Mouse (Mus musculus) limb, embryonic 10.5 days (tissue): Measurements from ENCODE around the gene Atp6v1g2. TPM values are rescaled to one million over a fixed set of nuclear protein-coding genes. Genes with fewer than 3 reads are reported as not detected.

Experiments
- DNase-seq: peaks from one replicate; pipeline ENCODE4 v3.0.0-alpha.2; 2017; ENCODE audit warnings: low spot score
- H3K27ac ChIP-seq: fragments of 300-500 bp; sonication (generic); 2 replicates; pipeline ENCODE4 v1.5.1; 2016; ENCODE audit warnings: mild to moderate bottlenecking
- H3K27me3 ChIP-seq: fragments of 300-500 bp; sonication (generic); 2 replicates; pipeline ENCODE4 v1.6.1; 2016; ENCODE audit warnings: low read depth, mild to moderate bottlenecking; ENCODE audit not compliant: poor library complexity, severe bottlenecking
- H3K36me3 ChIP-seq: fragments of 300-500 bp; sonication (generic); 2 replicates; pipeline ENCODE4 v1.6.1; 2016; ENCODE audit warnings: mild to moderate bottlenecking, moderate library complexity
- H3K4me1 ChIP-seq: fragments of 300-500 bp; sonication (generic); 2 replicates; pipeline ENCODE4 v1.6.1; 2016
- H3K4me3 ChIP-seq: fragments of 300-500 bp; sonication (generic); 2 replicates; pipeline ENCODE4 v1.5.1; 2016; ENCODE audit warnings: mild to moderate bottlenecking, moderate library complexity
- H3K9me3 ChIP-seq: fragments of 300-500 bp; sonication (generic); replicated peaks from 2 replicates; pipeline ENCODE4 v1.6.1; 2016; ENCODE audit warnings: mild to moderate bottlenecking
- WGBS: fragments of 180-500 bp; shearing (Covaris S2); methylation state at CpG from one replicate; pipeline ENCODE4 v1.1.7; 2016; 5-methylcytosine and 5-hydroxymethylcytosine counted together
- polyA plus RNA-seq: library from polyadenylated mRNA; unstranded; fragments of >200 nt; fragmentation: Nextera tagmentation; extraction: Ambion mirVana; gene quantifications from 2 replicates; pipeline ENCODE4 v1.2.1, GENCODE M21; 2016

Atp6v1g2 gene
- polyA plus RNA-seq, 1 experiment from 2014 or later: 5.2 TPM

DNA sequence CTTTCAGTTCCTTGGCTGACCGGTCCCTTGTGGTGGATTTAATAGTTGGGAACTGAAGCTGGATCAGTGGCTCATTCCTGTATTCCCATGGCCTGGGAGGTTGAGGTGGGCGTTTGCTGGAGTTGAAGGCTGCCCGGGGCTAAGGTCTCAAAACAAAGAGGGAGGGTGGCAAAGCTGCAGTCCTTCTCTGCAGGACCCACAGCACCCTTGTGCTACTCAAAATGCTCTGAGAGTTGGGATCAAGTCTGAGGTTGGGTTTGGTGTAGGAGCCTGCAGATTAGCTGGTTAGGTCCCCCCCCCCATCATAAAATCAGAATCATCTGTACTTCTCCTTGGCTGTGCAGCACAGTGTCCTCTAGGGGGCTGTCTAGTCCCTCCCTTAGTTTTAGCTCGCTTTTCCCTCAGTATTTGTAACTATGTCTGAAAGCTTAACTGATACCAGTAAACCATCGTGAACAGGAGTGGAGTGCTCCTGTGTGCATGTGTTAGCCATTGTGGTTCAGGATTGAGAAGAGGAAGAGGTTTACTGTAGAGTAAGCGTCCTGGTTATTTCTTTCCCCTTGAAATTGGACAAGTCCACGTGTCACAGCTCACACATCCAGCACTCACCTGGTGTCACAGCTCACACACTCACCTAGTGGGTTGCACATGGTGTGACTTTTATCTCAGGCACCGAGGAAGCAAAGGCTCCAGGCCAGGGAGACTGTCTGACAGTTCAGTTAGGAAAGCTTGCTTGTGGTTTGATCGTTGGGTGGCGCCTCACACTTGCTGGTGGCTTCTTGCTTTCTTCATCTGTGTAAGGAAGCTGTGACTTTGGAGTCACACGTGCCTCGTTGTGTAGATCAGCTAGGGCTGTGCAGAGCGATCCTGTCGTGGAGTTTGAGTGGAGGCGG lies 12.5 kb downstream of the Atp6v1g2 start:
- no peaks in the 10 kb centered on the region for H3K9me3 ChIP-seq
- H3K4me3 ChIP-seq: peak overlapping the region; percentile 6; the same call in 1 of the 2 replicates
- H3K4me1 ChIP-seq: peaks cover 27% of the 10 kb centered on the region
- DNase-seq: no peak
- H3K36me3 ChIP-seq: peaks cover 84% of the 10 kb centered on the region
- no peak overlapping the region for H3K27ac ChIP-seq
- no peaks in the 10 kb centered on the region for H3K27me3 ChIP-seq
- 90% methylated on average over 15 of the region's 15 CpGs for whole genome bisulfite sequencing

DNA sequence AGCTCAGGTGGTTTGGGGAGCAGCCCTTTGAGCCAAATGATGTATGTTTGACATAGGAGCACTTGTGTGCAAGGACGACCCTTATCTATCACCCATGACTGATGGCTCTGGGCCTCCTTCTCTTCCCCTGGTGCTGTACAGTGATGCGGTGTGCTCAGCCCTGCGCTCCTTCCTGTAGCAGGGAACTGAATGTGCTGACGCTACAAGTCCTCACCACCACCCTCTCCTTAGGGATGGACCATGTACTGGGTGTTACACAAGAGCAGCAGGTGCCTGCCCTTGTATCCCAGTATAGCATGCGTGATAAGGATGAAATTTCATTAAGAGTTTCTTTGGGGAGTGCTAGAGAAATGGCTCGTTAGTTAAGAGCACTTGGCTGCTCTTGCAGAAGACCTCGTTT lies 13.7 kb downstream of the Atp6v1g2 start:
- Histone ChIP-seq H3K4me1 (peaks cover 26% of the 10 kb centered on the region), H3K4me3 (no peak overlapping the region), H3K27ac (no peak overlapping the region), H3K36me3 (peaks cover 94% of the 10 kb centered on the region), H3K27me3 (no peaks in the 10 kb centered on the region), H3K9me3 (no peaks in the 10 kb centered on the region)
- no peak for DNase-seq
- WGBS: 91% methylated on average over 7 of the region's 7 CpGs

DNA sequence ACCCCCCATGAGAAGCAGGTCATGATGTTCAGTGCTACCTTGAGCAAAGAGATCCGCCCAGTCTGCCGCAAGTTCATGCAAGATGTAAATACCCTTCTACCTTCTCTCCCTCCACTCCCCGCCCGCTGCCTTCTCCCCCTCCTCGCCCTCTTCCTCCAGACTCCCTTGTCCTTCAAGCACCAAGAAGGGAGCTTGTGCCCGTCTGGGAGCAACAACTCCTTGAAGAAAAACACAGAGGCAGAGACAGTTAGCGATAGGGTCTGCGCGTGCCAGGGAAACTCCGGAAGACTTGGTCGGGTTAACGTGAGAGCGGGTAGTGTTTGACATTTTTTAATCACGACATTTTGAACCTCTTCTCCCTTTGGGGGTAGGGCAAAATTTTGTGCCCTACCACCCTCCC lies 15.5 kb downstream of the Atp6v1g2 start:
- peaks cover 16% of the 10 kb centered on the region for H3K4me1 ChIP-seq
- WGBS: 92% methylated on average over 14 of the region's 14 CpGs
- H3K36me3 ChIP-seq: peaks cover 99% of the 10 kb centered on the region
- no peak overlapping the region for H3K4me3 ChIP-seq
- no peak for DNase-seq
- no peak overlapping the region for H3K27ac ChIP-seq
- H3K9me3 ChIP-seq: no peaks in the 10 kb centered on the region
- H3K27me3 ChIP-seq: no peaks in the 10 kb centered on the region

DNA sequence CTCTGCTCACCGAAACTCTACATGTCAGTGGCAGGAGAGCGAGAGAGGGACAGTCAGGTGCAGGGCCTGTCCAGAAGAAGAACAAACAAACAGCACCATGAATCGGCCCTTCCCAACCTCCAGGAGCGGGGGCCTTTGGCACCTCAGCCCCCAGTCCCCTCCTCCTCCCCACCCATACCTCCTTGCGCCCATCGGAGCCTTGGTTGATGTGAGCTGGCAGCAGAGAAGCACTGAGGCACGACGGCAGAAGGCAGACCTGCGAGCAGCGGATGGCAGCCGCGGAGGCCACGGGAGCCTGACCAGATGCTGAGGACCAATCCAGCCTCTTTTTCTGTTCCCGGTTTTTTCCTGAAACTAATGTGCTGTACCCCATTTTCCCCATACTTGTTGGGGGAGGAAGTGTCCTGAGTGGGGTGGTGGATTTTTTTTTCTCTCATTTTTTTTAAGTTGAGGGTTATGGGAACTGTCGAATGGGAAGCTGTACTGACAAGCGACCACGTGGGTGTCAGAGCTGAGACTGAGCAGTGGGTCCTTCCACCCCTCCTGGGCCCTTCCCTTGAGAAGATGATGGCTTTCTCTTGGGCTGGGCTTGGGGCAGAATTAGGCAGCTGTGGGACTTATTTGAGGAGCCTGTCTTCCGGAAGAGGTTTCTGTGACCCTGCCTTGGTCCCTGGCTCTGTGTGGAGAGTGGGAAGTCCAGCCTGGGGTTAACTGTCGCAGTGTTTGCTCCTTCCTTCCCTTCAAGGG lies 16.2 kb downstream of the Atp6v1g2 start:
- no peaks in the 10 kb centered on the region for H3K27me3 ChIP-seq
- DNase-seq: no peak
- WGBS: 92% methylated on average over 19 of the region's 19 CpGs

DNA sequence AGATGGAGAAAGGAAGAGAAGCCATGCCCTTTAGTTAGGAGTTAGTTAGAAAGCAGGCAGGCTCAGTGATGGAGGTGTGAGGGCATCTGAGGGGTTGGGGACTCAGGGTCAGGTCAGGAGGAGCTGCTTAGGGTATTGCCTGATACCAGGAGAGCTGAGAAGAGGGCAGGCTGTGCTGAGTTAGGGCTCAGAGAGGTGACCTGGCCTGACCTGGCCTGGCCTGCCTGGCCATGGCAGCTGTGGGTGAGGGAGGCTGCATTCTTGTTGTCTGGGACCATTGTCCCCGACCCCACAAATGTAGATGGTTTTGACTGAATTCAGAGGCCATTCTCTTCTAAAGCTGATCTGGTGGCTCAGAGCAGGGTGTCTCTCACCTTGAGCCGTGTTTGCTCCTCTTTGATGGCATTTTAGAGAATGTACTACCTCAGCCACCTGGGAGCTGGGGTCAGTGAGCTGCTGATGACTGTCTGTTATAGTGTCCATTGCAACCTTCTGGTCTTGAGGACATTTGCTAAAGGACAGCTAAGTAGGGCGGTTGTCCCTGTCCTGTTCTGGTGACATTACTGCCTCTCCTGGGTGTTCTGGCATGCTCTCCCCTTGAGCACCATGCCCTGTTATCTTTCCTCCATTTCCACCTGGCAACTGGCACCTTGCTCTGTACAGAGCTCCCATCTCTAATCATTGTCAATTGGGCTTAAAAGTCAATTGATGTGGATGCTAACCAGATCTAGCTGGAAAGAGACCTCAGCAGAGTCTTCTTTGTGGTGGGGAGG lies 17.1 kb downstream of the Atp6v1g2 start:
- Histone ChIP-seq H3K4me1 (peaks cover 4% of the 10 kb centered on the region), H3K4me3 (no peak overlapping the region), H3K27me3 (no peaks in the 10 kb centered on the region), H3K36me3 (peaks cover 89% of the 10 kb centered on the region), H3K9me3 (no peaks in the 10 kb centered on the region), H3K27ac (no peak overlapping the region)
- WGBS: 96% methylated on average over 3 of the region's 3 CpGs
- no peak for DNase-seq

More for the DNA sequence above, 16.2 kb downstream of the Atp6v1g2 start:
- Histone ChIP-seq H3K36me3 (peaks cover 98% of the 10 kb centered on the region), H3K9me3 (no peaks in the 10 kb centered on the region), H3K4me1 (peaks cover 9% of the 10 kb centered on the region), H3K4me3 (no peak overlapping the region), H3K27ac (no peak overlapping the region)

DNA sequence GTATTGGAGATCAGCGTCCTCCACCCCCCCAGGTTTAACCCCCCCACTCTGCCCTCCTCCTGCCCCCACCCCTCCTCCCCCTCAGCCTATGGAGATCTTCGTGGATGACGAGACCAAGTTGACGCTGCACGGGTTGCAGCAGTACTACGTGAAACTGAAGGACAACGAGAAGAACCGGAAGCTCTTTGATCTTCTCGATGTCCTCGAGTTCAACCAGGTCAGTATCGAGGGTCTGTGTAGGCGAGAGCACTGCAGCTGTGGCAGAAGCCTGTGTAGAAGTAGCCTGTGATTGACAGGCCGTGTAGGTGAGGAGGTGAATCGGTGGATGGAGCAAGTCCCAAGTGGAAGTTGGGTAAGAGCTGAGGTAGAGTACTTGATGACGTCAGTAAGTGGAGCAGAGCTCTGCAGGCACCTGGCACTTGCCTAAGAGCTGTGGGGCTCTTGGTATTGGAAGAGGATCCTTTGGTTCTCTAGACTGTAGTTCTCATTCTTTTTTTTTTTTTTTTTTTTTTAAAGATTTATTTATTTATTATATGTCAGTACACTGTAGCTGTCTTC lies 17.8 kb downstream of the Atp6v1g2 start:
- no peak for DNase-seq
- Histone ChIP-seq H3K9me3 (no peaks in the 10 kb centered on the region), H3K27ac (no peak overlapping the region), H3K36me3 (peaks cover 82% of the 10 kb centered on the region), H3K27me3 (no peaks in the 10 kb centered on the region), H3K4me1 (peaks cover 4% of the 10 kb centered on the region), H3K4me3 (no peak overlapping the region)
- 89% methylated on average over 15 of the region's 15 CpGs for WGBS

DNA sequence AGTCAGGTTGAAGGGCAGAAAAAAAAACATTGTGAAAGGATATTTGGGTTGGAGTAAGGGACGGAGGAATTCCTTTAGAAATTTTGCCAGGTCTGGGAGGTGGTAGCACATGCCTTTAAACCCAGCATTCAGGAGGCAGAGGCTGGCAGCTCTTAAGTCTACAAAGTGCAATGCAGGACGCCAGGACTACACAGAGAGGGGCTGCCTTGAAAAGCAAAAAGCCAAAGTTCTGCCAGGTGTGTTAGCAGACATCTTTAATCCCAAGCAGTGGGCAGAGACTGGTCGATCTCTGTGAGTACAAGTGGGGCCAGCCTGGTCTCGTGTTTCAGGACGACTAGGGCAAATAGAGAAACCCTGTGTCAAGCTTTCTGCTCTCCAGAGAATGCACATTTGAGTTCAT lies 18.5 kb downstream of the Atp6v1g2 start:
- H3K9me3 ChIP-seq: no peaks in the 10 kb centered on the region
- H3K36me3 ChIP-seq: peaks cover 74% of the 10 kb centered on the region
- H3K4me1 ChIP-seq: no peaks in the 10 kb centered on the region; the same call in 1 of the 2 replicates
- H3K4me3 ChIP-seq: no peak overlapping the region
- no peaks in the 10 kb centered on the region for H3K27me3 ChIP-seq
- WGBS: 90% methylated on average over 5 of the region's 5 CpGs
- DNase-seq: no peak
- no peak overlapping the region for H3K27ac ChIP-seq

DNA sequence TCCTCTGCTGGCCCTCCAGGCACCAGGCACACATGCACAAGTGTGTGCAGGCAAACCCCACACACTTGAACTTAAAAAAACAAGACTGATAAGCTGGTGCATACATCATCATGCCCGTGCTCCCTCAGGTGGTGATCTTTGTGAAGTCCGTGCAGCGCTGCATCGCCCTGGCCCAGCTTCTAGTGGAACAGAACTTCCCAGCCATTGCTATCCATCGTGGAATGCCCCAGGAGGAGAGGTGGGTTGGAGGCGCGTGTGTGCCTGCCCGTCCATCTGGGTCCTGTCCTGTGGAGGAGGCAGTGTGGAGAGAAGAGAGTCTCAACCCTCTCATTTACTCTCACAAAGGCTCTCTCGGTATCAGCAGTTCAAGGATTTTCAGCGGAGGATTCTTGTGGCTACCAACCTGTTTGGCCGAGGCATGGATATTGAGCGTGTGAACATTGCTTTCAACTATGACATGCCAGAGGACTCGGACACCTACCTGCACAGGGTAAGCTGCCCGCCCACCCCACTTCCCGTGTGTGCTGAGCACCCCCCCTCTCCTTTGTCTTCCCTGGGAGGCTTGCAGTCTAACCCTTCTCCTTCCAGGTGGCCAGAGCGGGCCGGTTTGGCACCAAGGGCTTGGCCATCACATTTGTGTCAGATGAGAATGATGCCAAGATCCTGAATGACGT lies 19.3 kb downstream of the Atp6v1g2 start:
- Histone ChIP-seq H3K4me1 (no peaks in the 10 kb centered on the region; the same call in none of the 2 replicates), H3K27me3 (no peaks in the 10 kb centered on the region), H3K27ac (no peak overlapping the region), H3K36me3 (peaks cover 67% of the 10 kb centered on the region), H3K9me3 (no peaks in the 10 kb centered on the region), H3K4me3 (no peak overlapping the region)
- DNase-seq: no peak
- WGBS: 92% methylated on average over 18 of the region's 18 CpGs

DNA sequence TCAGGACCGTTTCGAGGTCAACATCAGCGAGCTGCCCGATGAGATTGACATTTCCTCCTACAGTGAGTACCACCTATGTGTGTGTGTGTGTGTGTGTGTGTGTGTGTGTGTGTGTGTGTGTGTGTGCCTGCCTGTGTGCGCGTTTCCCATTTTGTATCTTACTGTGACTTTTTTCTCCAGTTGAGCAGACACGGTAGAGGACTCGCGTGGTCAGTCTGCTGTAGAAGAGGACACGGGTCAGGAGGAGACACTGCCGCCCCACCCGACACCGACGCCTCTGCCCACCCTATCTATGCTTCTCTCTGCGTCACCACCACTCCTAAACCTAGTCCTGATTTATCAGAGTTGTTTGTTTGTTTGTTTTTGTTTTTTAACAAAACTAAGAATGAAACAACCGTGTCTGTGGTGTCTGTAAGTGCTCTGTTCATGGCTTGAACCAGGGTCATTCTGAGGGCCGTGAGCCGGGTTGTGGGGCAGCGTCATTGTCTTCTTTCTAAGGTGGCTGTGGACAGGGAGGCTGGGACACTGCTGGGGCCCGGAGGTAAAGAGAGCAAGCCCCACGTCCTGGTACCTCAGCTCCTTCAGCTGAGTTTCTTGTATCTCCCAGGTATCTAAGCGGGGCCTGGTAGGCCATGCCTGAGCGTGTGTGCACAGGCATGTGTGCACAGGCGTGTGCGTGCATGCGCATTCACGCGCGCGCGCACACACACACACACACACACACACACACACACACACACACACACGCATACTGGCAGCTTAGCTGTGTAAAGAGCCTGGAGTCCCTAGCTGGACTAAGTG lies 20.0 kb downstream of the Atp6v1g2 start:
- no peak for DNase-seq
- Histone ChIP-seq H3K4me1 (peaks cover 3% of the 10 kb centered on the region), H3K27me3 (no peaks in the 10 kb centered on the region), H3K36me3 (peaks cover 59% of the 10 kb centered on the region), H3K27ac (no peak overlapping the region), H3K9me3 (no peaks in the 10 kb centered on the region), H3K4me3 (no peak overlapping the region)
- 88% methylated on average over 32 of the region's 32 CpGs for WGBS

DNA sequence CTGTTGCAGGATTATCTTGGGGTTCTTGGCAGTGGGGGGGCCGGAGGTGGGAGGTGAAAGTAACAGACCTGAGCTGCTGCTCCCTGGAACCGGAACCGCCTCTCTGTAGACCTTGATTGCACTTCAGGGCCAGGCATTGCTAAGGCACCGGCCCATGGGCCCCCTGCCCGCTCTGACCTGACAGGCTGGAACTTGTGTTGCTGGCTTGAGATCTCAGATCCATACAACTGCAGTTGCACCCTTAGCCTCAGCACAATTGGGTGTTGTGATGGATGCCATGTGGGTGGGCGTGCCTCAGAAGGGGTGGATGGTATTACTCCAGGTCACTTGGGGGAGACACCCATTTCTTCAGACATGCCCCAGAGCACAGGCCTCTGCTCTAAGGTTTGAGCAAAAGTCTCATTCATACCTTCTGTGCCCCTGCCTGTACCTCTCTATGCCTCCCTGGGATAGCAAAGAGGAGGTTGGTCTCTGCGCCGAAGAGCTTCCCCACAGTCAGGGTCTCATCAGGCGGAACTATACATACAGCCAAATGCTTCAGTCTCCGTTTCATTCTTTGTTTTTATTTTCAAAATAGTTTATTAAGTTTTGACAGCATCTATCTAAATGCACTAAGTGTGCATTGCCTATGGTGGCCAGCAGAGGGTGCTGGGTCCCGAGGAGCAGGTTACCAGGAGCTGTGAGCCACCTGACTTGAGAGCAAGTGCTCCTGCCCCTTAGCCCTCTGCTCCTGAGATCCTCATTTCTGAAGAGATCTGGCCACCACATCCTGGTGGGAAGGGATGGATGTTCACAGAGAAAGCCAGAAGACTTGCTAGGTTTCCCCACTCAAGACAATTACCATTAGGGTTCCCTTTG lies 21.0 kb downstream of the Atp6v1g2 start:
- Histone ChIP-seq H3K9me3 (no peaks in the 10 kb centered on the region), H3K27me3 (no peaks in the 10 kb centered on the region), H3K36me3 (peaks cover 50% of the 10 kb centered on the region), H3K27ac (no peak overlapping the region), H3K4me3 (no peak overlapping the region), H3K4me1 (peaks cover 3% of the 10 kb centered on the region)
- WGBS: 58% methylated on average over 11 of the region's 11 CpGs
- DNase-seq: peak; percentile 60

DNA sequence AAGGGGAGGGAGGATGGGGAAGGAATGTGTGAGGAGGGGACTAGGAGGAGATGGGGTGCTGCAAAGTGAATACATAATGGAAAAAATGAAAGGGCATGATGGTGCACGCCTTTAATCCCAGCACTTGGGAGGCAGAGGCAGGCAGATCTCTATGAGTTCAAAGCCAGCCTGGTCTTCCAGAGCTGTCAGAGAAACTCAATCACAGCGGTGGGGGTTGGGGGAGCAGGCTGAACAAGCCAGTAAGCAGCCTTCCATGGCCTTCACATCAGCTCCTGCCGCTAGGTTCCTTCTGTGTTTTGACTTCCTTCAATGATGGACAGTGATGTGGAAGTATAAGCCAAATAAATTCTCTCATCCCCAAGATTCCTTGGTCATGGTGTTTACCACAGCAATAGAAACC lies 21.8 kb downstream of the Atp6v1g2 start:
- Histone ChIP-seq H3K9me3 (no peaks in the 10 kb centered on the region), H3K27ac (no peak overlapping the region), H3K36me3 (peaks cover 41% of the 10 kb centered on the region), H3K4me3 (no peak overlapping the region), H3K27me3 (peaks cover 5% of the 10 kb centered on the region; the same call in 1 of the 2 replicates), H3K4me1 (peaks cover 3% of the 10 kb centered on the region; the same call in 1 of the 2 replicates)
- DNase-seq: no peak
- 74% methylated on average over 3 of the region's 3 CpGs for WGBS
